Mouse (Mus musculus): ENCODE measurements around the gene Nhlrc3. TPM values are rescaled to one million over a fixed set of nuclear protein-coding genes. Genes with fewer than 3 reads are reported as not detected.

Gene Nhlrc3
- total RNA-seq, 2 experiments from 2014 or later: 6.7 to 9.0 TPM

Other genes starting within 250 kb of the Nhlrc3 start
- 10 to 100 TPM; 21.2 to 28.3 TPM for gene Proser1, start 334 bp upstream of the Nhlrc3 start, total RNA-seq (2021)
- gene Stoml3, start 25.3 kb upstream of the Nhlrc3 start, total RNA-seq (2021): under 1 TPM in 1 of 2 experiments, not detected in 1; 0.47 TPM
- gene Frem2, start 194.0 kb upstream of the Nhlrc3 start, total RNA-seq (2021): 1 to 10 TPM; 1.7 to 2.3 TPM